Mouse (Mus musculus): ENCODE data around the gene Gpr18.

DNA sequence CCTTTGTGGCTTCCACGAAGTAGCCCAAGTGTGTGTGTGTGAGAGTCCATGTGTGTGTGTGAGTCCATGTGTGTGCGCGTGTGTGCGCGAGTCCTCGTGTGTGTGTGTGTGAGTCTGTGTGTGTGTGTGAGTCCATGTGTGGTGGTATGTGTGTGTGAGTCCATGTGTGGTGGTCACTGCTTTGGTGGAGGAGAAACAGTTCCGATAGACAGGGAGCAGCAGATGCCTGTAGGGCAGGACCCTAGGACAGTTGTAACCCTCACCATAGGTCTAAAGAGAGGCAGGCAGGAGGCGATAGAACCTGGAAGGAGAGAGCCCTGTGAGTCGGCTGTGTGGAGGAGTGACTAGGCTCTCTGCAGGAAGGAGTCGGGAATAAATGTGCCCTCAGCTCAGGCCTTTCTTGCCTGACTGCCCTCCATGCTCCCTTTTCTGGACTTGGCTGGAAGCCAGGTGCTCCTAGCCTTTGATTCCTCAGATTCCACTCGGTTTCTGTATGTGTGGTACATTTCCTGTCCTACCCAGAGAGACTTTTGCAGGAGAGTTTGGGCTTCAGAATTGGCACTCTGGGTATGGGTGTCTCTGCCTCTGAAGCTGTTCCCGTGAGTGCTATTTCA is 5.0 kb upstream of the Gpr18 start:
- TF ChIP-seq CTCF (IDR thresholded peaks at IDR 0.05), result no peak
- TF ChIP-seq EP300 (IDR thresholded peaks at IDR 0.05), result no peak
